ENCODE assay signal across 8 mouse cellular contexts in genomic region chr16:97996616-97997382, GRCm38 (mm10). TPM values are rescaled to one million over a fixed set of nuclear protein-coding genes. Genes with fewer than 3 reads are reported as not detected.
DNase-seq lines count a peak whose midpoint lies in the region; ATAC-seq lines count a peak whose summit lies in the region.

Gene B230307C23Rik (plus strand): TSS chr16:97997315.

- H3K9ac ChIP-seq in forebrain, embryonic 14.5 days (ENCODE audit: low read length) = peak within 1 kb of the TSS; percentile 61
- peak within 1 kb of the TSS; percentile 43 for H3K9ac ChIP-seq in neural tube, embryonic 15.5 days (replicated peaks)

- peak within 1 kb of the TSS; percentile 50 for H3K4me3 ChIP-seq in forebrain, embryonic 14.5 days (ENCODE audit: low read depth, low read length)
- H3K4me3 ChIP-seq in neural tube, embryonic 15.5 days (replicated peaks) = peak within 1 kb of the TSS; percentile 58

- intact Hi-C loops in heart, postnatal 14 days (cut with DNase I) = loop anchor here (2.0 to 10.0 kb wide), 3 partner anchors 34 to 192 kb away; partner anchors contain the start of genes A630089N07Rik, C2cd2 and Zbtb21

- no peaks in the 10 kb centered on the region for H3K36me3 ChIP-seq in forebrain, embryonic 14.5 days (ENCODE audit: control insufficient read depth, insufficient read depth, low read length)
- H3K36me3 ChIP-seq in neural tube, embryonic 15.5 days = peaks cover 3% of the 10 kb centered on the region; the same call in 1 of the 2 replicates

- 2% methylated on average over 22 of the region's 22 CpGs for WGBS in forebrain, embryonic 14.5 days
- WGBS in neural tube, embryonic 15.5 days = 3% methylated on average over 22 of the region's 22 CpGs

- no peaks in the 10 kb centered on the region for H3K9me3 ChIP-seq in forebrain, embryonic 14.5 days (replicated peaks; ENCODE audit: control insufficient read depth, low read length)
- H3K9me3 ChIP-seq in neural tube, embryonic 15.5 days (replicated peaks) = no peaks in the 10 kb centered on the region

- H3K27me3 ChIP-seq in forebrain, embryonic 14.5 days (replicated peaks; ENCODE audit: control insufficient read depth, insufficient read depth, low read length) = no peaks in the 10 kb centered on the region
- H3K27me3 ChIP-seq in neural tube, embryonic 15.5 days (replicated peaks) = no peaks in the 10 kb centered on the region

- DNase-seq in ES-CJ7 (ENCODE audit: low read depth, low spot score) = peak; percentile 88
- DNase-seq in cerebellum, adult 11 months = peak; percentile 67
- peak; percentile 92 for DNase-seq in forebrain, embryonic 14.5 days (ENCODE audit: low spot score)
- DNase-seq in heart, postnatal 14 days = peak; percentile 76 to 82
- peak; percentile 90 for DNase-seq in layer of hippocampus, adult 11-12 months (ENCODE audit: low spot score)
- DNase-seq in lung, adult 18-20 months = peak; percentile 91 to 93
- DNase-seq in testis, postnatal 14 days (ENCODE audit: low spot score) = peak; percentile 82

- ATAC-seq in forebrain, embryonic 14.5 days = peak; percentile 99
- peak; percentile 97 for ATAC-seq in neural tube, embryonic 15.5 days (ENCODE audit: low FRiP score)

- peaks cover 13% of the 10 kb centered on the region; the same call in 1 of the 2 replicates for H3K4me1 ChIP-seq in forebrain, embryonic 14.5 days (ENCODE audit: control insufficient read depth, insufficient read depth, low read length)
- peaks cover 18% of the 10 kb centered on the region for H3K4me1 ChIP-seq in neural tube, embryonic 15.5 days

- H3K27ac ChIP-seq in forebrain, embryonic 14.5 days (ENCODE audit: low read depth, low read length) = no peak within 1 kb of the TSS
- H3K27ac ChIP-seq in neural tube, embryonic 15.5 days (replicated peaks) = peak within 1 kb of the TSS; percentile 76

- peak within 1 kb of the TSS; percentile 60 for H3K4me2 ChIP-seq in forebrain, embryonic 14.5 days (ENCODE audit: low read length)
- peak within 1 kb of the TSS; percentile 86 for H3K4me2 ChIP-seq in neural tube, embryonic 15.5 days

RNA-seq across cellular contexts. Expression of gene B230307C23Rik, which starts in this region (rescaled TPM):
- 27.3 and 31.0 TPM in 2 replicates for polyA plus RNA-seq in forebrain, embryonic 14.5 days (2014; fragmentation: Nextera tagmentation; extraction: Ambion mirVana)
- total RNA-seq in heart, postnatal 14 days (2021) = 1 to 10 TPM; 4.3 to 5.2 TPM
- 17.7 and 20.1 TPM in 2 replicates for polyA plus RNA-seq in neural tube, embryonic 15.5 days (2015; fragmentation: Nextera tagmentation; extraction: Ambion mirVana)
